Mouse (Mus musculus) ES-Bruce4 (cell line): ENCODE measurements around the gene Nfrkb. TPM values are rescaled to one million over a fixed set of nuclear protein-coding genes. Genes with fewer than 3 reads are reported as not detected.

Experiments used
- H3K27ac ChIP-seq: 2 replicates; pipeline ENCODE4 v1.5.1; 2012; ENCODE audit warnings: low read length, inconsistent platforms; ENCODE audit not compliant: insufficient read depth
- H3K27me3 ChIP-seq: 2 replicates; pipeline ENCODE4 v1.6.1; 2012; ENCODE audit warnings: mild to moderate bottlenecking, low read length, inconsistent platforms; ENCODE audit not compliant: control insufficient read depth, poor library complexity, insufficient read depth, severe bottlenecking
- H3K36me3 ChIP-seq: 2 replicates; pipeline ENCODE4 v1.6.1; 2012; ENCODE audit warnings: inconsistent platforms, mild to moderate bottlenecking, low read length, moderate library complexity; ENCODE audit not compliant: control insufficient read depth, poor library complexity, insufficient read depth, severe bottlenecking
- H3K4me1 ChIP-seq: one replicate; pipeline ENCODE4 v1.8.1; 2011; ENCODE audit warnings: low read length; ENCODE audit not compliant: control insufficient read depth, insufficient read depth
- H3K4me3 ChIP-seq: 2 replicates; pipeline ENCODE4 v1.5.1; 2011; ENCODE audit warnings: low read depth, mild to moderate bottlenecking, low read length
- H3K9ac ChIP-seq: 2 replicates; pipeline ENCODE4 v1.6.1; 2012; ENCODE audit warnings: low read depth, mild to moderate bottlenecking, inconsistent platforms; ENCODE audit not compliant: poor library complexity, severe bottlenecking
- H3K9me3 ChIP-seq: replicated peaks from 2 replicates; pipeline ENCODE4 v1.6.1; 2012; ENCODE audit warnings: mild to moderate bottlenecking, low read length, inconsistent platforms; ENCODE audit not compliant: control insufficient read depth, poor library complexity, insufficient read depth, severe bottlenecking
- CTCF ChIP-seq: IDR thresholded peaks from one replicate; pipeline ENCODE4 v1.8.1; 2011; ENCODE audit warnings: low read depth, low read length
- EP300 ChIP-seq: IDR thresholded peaks from 2 replicates; pipeline ENCODE4 v1.6.1; 2011; ENCODE audit warnings: low read depth, low read length; ENCODE audit not compliant: insufficient read depth
- POLR2A ChIP-seq: IDR thresholded peaks from one replicate; pipeline ENCODE4 v1.8.1; 2011; ENCODE audit warnings: low read length; ENCODE audit not compliant: insufficient read depth
- polyA plus RNA-seq: library from polyadenylated mRNA; stranded (reverse); fragments of >200 nt; gene quantifications from 2 replicates; pipeline ENCODE4 v1.2.4, GENCODE M21; 2011; ENCODE audit warnings: low read depth; ENCODE audit not compliant: missing spikeins, insufficient read depth, insufficient read length

Nfrkb gene
- 26.3 and 26.6 TPM in 2 replicates for polyA plus RNA-seq

- peaks cover 2% of the 10 kb centered on the region for H3K4me1 ChIP-seq
- peak within 1 kb of the TSS; percentile 12; the same call in 1 of the 2 replicates for H3K27ac ChIP-seq
- H3K9me3 ChIP-seq, result no peaks in the 10 kb centered on the region
- H3K27me3 ChIP-seq, result no peaks in the 10 kb centered on the region
- H3K4me3 ChIP-seq, result peak within 1 kb of the TSS; percentile 88
- H3K36me3 ChIP-seq, result peaks cover 2% of the 10 kb centered on the region; the same call in 1 of the 2 replicates
- peak; percentile 98 for TF ChIP-seq POLR2A
- TF ChIP-seq EP300, result no peak
- no peak for TF ChIP-seq CTCF
- peak within 1 kb of the TSS; percentile 87 for H3K9ac ChIP-seq
Measured at GRCm38 (mm10) chr9:31385947-31386354, at the start of gene Nfrkb. Gene Nfrkb (plus strand): TSS chr9:31386192.

- Histone ChIP-seq H3K9ac (no peak overlapping the region), H3K36me3 (no peaks in the 10 kb centered on the region), H3K4me1 (no peaks in the 10 kb centered on the region), H3K9me3 (no peaks in the 10 kb centered on the region), H3K4me3 (no peak overlapping the region), H3K27me3 (no peaks in the 10 kb centered on the region), H3K27ac (no peak overlapping the region)
- TF ChIP-seq EP300 (no peak), CTCF (no peak)
Measured at GRCm38 (mm10) chr9:31344289-31344831, 41.6 kb upstream of the Nfrkb start.

- TF ChIP-seq POLR2A (no peak), CTCF (no peak), EP300 (no peak)
- Histone ChIP-seq H3K9me3 (no peaks in the 10 kb centered on the region), H3K27ac (no peak overlapping the region), H3K4me3 (no peak overlapping the region), H3K27me3 (no peaks in the 10 kb centered on the region), H3K4me1 (no peaks in the 10 kb centered on the region), H3K9ac (no peak overlapping the region), H3K36me3 (no peaks in the 10 kb centered on the region)
Measured at GRCm38 (mm10) chr9:31346575-31347080, 39.4 kb upstream of the Nfrkb start.

- H3K4me3 ChIP-seq, result no peak overlapping the region
- TF ChIP-seq CTCF (no peak), POLR2A (no peak), EP300 (no peak)
- no peak overlapping the region for H3K27ac ChIP-seq
Measured at GRCm38 (mm10) chr9:31348458-31348857, 37.5 kb upstream of the Nfrkb start.

GRCm38 (mm10) chr9:31348915-31349314 lies 37.1 kb upstream of the Nfrkb start:
- Histone ChIP-seq H3K27me3 (no peaks in the 10 kb centered on the region), H3K27ac (no peak overlapping the region), H3K4me1 (no peaks in the 10 kb centered on the region), H3K36me3 (no peaks in the 10 kb centered on the region), H3K9me3 (no peaks in the 10 kb centered on the region), H3K4me3 (no peak overlapping the region), H3K9ac (no peak overlapping the region)
- TF ChIP-seq CTCF, result peak; percentile 98
- TF ChIP-seq EP300, result no peak
- TF ChIP-seq POLR2A, result no peak

More at GRCm38 (mm10) chr9:31348458-31348857, 37.5 kb upstream of the Nfrkb start:
- Histone ChIP-seq H3K27me3 (no peaks in the 10 kb centered on the region), H3K4me1 (no peaks in the 10 kb centered on the region), H3K9me3 (no peaks in the 10 kb centered on the region), H3K9ac (no peak overlapping the region), H3K36me3 (no peaks in the 10 kb centered on the region)

- Histone ChIP-seq H3K4me1 (no peaks in the 10 kb centered on the region), H3K9ac (no peak overlapping the region), H3K4me3 (no peak overlapping the region), H3K36me3 (0 out of 2 replicates have a peak, but pooled peaks cover 2% of the 10 kb centered on the region), H3K27ac (no peak overlapping the region), H3K9me3 (no peaks in the 10 kb centered on the region), H3K27me3 (no peaks in the 10 kb centered on the region)
- TF ChIP-seq EP300, result no peak
- TF ChIP-seq POLR2A, result no peak
- no peak for TF ChIP-seq CTCF
Measured at GRCm38 (mm10) chr9:31352716-31353115, 33.3 kb upstream of the Nfrkb start.
